Mouse (Mus musculus) kidney, embryonic 14.5 days (tissue): ENCODE results near the gene Gm28230. TPM values are rescaled to one million over a fixed set of nuclear protein-coding genes. Genes with fewer than 3 reads are reported as not detected.

Experiments
- ATAC-seq: fragments of 200-750 bp; cut with Nextera tagmentation; 2 replicates; pipeline ENCODE4 v1.8.0; 2017; ENCODE audit warnings: moderate number of reproducible peaks, mild to moderate bottlenecking, moderate TSS enrichment, moderate library complexity; ENCODE audit not compliant: low FRiP score, low TSS enrichment
- H3K27ac ChIP-seq: fragments of 300-500 bp; sonication (generic); 2 replicates; pipeline ENCODE4 v1.5.1; 2014; ENCODE audit warnings: low read depth, mild to moderate bottlenecking, low read length, moderate library complexity, mixed read lengths
- H3K27me3 ChIP-seq: fragments of 300-500 bp; sonication (generic); 2 replicates; pipeline ENCODE4 v1.6.1; 2014; ENCODE audit warnings: mild to moderate bottlenecking, low read length; ENCODE audit not compliant: control insufficient read depth, insufficient read depth
- H3K36me3 ChIP-seq: fragments of 300-500 bp; sonication (generic); 2 replicates; pipeline ENCODE4 v1.6.1; 2014; ENCODE audit warnings: low read length, mixed read lengths; ENCODE audit not compliant: control insufficient read depth, insufficient read depth
- H3K4me1 ChIP-seq: fragments of 300-500 bp; sonication (generic); 2 replicates; pipeline ENCODE4 v1.6.1; 2014; ENCODE audit warnings: low read length, mixed read lengths; ENCODE audit not compliant: control insufficient read depth, insufficient read depth
- H3K4me2 ChIP-seq: fragments of 300-500 bp; sonication (generic); replicated peaks from 2 replicates; pipeline ENCODE4 v1.6.1; 2014; ENCODE audit warnings: low read depth, mild to moderate bottlenecking, low read length
- H3K4me3 ChIP-seq: fragments of 300-500 bp; sonication (generic); 2 replicates; pipeline ENCODE4 v1.5.1; 2014; ENCODE audit warnings: mild to moderate bottlenecking, low read length
- H3K9ac ChIP-seq: fragments of 300-500 bp; sonication (generic); 2 replicates; pipeline ENCODE4 v1.6.1; 2014; ENCODE audit warnings: low read depth, mild to moderate bottlenecking, low read length, moderate library complexity
- H3K9me3 ChIP-seq: fragments of 300-500 bp; sonication (generic); 2 replicates; pipeline ENCODE4 v1.6.1; 2016; ENCODE audit warnings: low read length; ENCODE audit not compliant: control insufficient read depth
- WGBS: fragments of 180-500 bp; shearing (Covaris S2); extraction: QIAGEN DNeasy Blood & Tissue Kit; methylation state at CpG from one replicate; pipeline ENCODE4 v1.1.7; 2014; 5-methylcytosine and 5-hydroxymethylcytosine counted together
- polyA plus RNA-seq: library from polyadenylated mRNA; unstranded; fragments of >200 nt; fragmentation: Nextera tagmentation; extraction: Ambion mirVana; gene quantifications from 2 replicates; pipeline ENCODE4 v1.2.1, GENCODE M21; 2014

Gene Gm28230
- polyA plus RNA-seq, 1 experiment from 2014 or later: 2.3 TPM

DNA sequence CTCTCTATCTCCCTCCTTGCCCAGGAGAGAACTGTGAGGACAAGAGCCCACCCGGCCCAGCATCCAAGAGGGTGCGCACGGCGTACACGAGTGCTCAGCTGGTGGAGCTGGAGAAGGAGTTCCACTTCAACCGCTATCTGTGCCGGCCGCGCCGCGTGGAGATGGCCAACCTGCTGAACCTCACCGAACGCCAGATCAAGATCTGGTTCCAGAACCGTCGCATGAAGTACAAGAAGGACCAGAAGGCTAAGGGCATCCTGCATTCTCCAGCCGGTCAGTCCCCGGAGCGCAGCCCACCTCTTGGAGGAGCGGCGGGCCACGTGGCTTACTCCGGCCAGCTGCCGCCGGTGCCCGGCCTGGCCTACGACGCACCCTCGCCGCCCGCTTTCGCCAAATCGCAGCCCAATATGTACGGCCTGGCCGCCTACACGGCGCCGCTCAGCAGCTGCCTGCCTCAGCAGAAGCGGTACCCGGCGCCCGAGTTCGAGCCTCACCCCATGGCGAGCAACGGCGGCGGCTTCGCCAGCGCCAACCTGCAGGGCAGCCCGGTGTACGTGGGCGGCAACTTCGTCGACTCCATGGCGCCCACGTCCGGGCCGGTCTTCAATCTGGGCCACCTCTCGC is 19.9 kb downstream of the Gm28230 start:
- Histone ChIP-seq H3K9ac (peak overlapping the region; percentile 62), H3K4me3 (peak overlapping the region; percentile 35), H3K4me2 (peak overlapping the region; percentile 51), H3K4me1 (peaks cover 45% of the 10 kb centered on the region), H3K27ac (peak overlapping the region; percentile 59; the same call in 1 of the 2 replicates), H3K9me3 (no peaks in the 10 kb centered on the region), H3K36me3 (no peaks in the 10 kb centered on the region; the same call in 1 of the 2 replicates), H3K27me3 (peaks cover 2% of the 10 kb centered on the region; the same call in 1 of the 2 replicates)
- ATAC-seq: no peak
- WGBS: 10% methylated on average over 58 of the region's 58 CpGs

DNA sequence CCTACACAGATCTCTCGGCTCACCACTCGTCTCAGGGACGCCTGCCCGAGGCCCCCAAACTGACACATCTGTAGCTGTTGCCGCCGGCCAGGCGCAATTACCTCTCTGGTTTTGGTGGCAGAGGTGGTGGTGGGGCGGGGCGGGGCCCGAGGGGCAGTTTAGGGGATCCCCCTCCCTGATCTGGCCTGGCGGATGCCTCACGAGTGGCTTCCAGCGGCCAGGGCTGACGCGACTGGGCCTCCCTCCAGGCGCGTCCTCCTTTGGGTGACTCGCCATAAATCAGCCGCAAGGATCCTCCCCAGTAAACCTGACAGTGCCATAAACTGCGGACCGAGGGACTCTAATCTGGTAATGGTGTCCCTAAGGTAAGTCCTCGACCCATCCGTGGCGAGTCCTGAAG is 20.5 kb downstream of the Gm28230 start:
- WGBS: 8% methylated on average over 24 of the region's 24 CpGs
- no peak for ATAC-seq
- no peaks in the 10 kb centered on the region; the same call in 1 of the 2 replicates for H3K36me3 ChIP-seq
- H3K4me1 ChIP-seq: peaks cover 45% of the 10 kb centered on the region
- H3K9ac ChIP-seq: peak overlapping the region; percentile 62
- H3K4me3 ChIP-seq: peak overlapping the region; percentile 35
- H3K27me3 ChIP-seq: peaks cover 7% of the 10 kb centered on the region; the same call in 1 of the 2 replicates
- H3K27ac ChIP-seq: peak overlapping the region; percentile 59
- H3K9me3 ChIP-seq: no peaks in the 10 kb centered on the region
- peak overlapping the region; percentile 51 for H3K4me2 ChIP-seq

DNA sequence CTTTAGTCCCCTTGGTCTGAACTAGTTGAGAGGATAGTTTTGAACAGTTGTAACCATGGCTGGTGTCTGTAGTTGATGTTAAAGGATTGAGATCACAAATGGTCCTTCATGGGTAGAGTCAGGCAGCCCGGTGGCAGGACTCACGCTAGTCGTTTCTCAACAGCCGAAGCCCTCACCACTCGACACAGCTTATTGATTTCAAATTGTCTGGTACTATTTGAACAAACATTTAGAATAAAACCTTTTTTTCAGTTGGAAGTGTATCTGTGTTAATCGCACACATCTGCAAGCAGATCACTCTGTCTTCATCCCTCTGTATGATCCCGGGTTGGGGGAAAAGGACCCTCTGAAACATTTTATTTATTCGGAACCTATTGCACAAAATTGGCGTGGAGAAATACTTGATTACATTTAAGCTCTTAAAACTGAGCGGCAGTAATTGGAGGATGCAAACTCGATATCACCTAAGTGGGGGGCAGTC is 21.2 kb downstream of the Gm28230 start:
- Histone ChIP-seq H3K4me2 (peak overlapping the region; percentile 51), H3K4me3 (peak overlapping the region; percentile 35; the same call in 1 of the 2 replicates), H3K36me3 (no peaks in the 10 kb centered on the region; the same call in 1 of the 2 replicates), H3K9me3 (no peaks in the 10 kb centered on the region), H3K27ac (peak overlapping the region; percentile 90), H3K4me1 (peaks cover 45% of the 10 kb centered on the region), H3K9ac (peak overlapping the region; percentile 62; the same call in 1 of the 2 replicates), H3K27me3 (peaks cover 7% of the 10 kb centered on the region; the same call in 1 of the 2 replicates)
- WGBS: 37% methylated on average over 11 of the region's 11 CpGs
- ATAC-seq: no peak

DNA sequence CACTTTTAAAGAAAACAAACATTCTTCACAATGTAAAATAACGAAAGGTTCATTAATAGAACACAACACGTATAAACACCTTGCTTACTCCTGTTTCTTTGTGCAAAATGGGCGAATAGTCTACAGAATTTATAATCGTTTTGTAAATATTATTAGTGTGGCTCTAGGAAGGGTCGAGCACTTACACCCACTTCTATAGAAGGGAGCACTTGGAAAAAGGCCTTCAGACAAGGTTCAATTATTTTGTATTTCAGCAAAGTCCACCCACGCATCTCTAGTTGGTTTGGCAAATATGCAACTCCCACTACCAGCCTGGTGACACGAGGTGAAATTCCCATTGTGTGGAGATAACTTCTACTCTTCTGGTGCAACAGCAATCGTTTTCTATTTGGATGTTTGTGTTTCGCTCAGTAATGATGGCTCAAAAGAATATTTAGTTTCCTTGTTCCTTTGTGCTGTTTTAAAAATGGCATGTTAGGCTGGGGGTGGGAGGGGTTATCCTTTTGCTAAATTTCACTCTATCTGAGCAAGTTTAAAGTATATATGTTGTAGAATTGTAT is 22.0 kb downstream of the Gm28230 start:
- no peaks in the 10 kb centered on the region; the same call in 1 of the 2 replicates for H3K36me3 ChIP-seq
- peaks cover 7% of the 10 kb centered on the region; the same call in 1 of the 2 replicates for H3K27me3 ChIP-seq
- ATAC-seq: no peak
- H3K9ac ChIP-seq: peak overlapping the region; percentile 14; the same call in 1 of the 2 replicates
- peaks cover 51% of the 10 kb centered on the region for H3K4me1 ChIP-seq
- H3K4me3 ChIP-seq: peak overlapping the region; percentile 39; the same call in 1 of the 2 replicates
- no peaks in the 10 kb centered on the region for H3K9me3 ChIP-seq
- H3K27ac ChIP-seq: peak overlapping the region; percentile 90
- H3K4me2 ChIP-seq: peak overlapping the region; percentile 73
- 24% methylated on average over 9 of the region's 9 CpGs for WGBS

- WGBS: under 1% methylated on average over 47 of the region's 47 CpGs
These were observed 23.0 kb downstream of the Gm28230 start for GRCm38 (mm10) chr2:74749337-74750121.

GRCm38 (mm10) chr2:74750731-74751250 is 24.3 kb downstream of the Gm28230 start:
- Histone ChIP-seq H3K4me3 (no peak overlapping the region), H3K4me2 (no peak overlapping the region; the same call in 1 of the 2 replicates), H3K4me1 (peaks cover 47% of the 10 kb centered on the region), H3K27me3 (peaks cover 7% of the 10 kb centered on the region; the same call in 1 of the 2 replicates), H3K9me3 (no peaks in the 10 kb centered on the region), H3K27ac (no peak overlapping the region), H3K9ac (no peak overlapping the region), H3K36me3 (no peaks in the 10 kb centered on the region)
- 46% methylated on average over 5 of the region's 5 CpGs for WGBS
- ATAC-seq: no peak

More at GRCm38 (mm10) chr2:74749337-74750121, 23.0 kb downstream of the Gm28230 start:
- Histone ChIP-seq H3K4me1 (peaks cover 55% of the 10 kb centered on the region), H3K9me3 (no peaks in the 10 kb centered on the region), H3K36me3 (no peaks in the 10 kb centered on the region), H3K27me3 (peaks cover 7% of the 10 kb centered on the region; the same call in 1 of the 2 replicates), H3K9ac (peak overlapping the region; percentile 60), H3K4me2 (peak overlapping the region; percentile 73), H3K27ac (peak overlapping the region; percentile 90), H3K4me3 (peak overlapping the region; percentile 39)
- peak; percentile 82 for ATAC-seq

DNA sequence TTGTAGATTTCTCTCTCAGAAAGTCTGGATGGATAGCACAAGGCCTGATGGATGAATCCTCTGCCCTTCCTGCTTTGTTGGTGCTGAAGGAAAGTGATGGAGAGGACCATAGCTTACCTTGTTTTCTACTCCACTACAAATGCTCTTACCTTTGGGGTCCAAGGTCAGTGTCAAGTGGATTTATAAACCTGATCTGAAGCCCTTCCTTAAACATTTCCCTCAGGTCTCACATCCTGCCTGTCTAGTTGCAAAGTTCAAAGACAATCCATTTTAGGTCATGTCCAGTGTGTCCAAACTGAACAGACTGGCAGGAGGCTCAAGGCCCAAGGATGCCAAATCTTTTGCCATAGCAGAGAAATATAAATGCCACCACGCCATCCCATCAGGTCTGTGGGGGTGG is 25.3 kb downstream of the Gm28230 start:
- no peak for ATAC-seq
- Histone ChIP-seq H3K36me3 (no peaks in the 10 kb centered on the region), H3K4me3 (no peak overlapping the region), H3K9ac (no peak overlapping the region), H3K9me3 (0 out of 2 replicates have a peak, but pooled peaks cover 4% of the 10 kb centered on the region), H3K4me1 (peaks cover 37% of the 10 kb centered on the region), H3K27me3 (peaks cover 7% of the 10 kb centered on the region; the same call in 1 of the 2 replicates), H3K27ac (no peak overlapping the region), H3K4me2 (no peak overlapping the region)
- 97% methylated on average over 1 of the region's 1 CpGs for WGBS

GRCm38 (mm10) chr2:74752431-74753174 is 26.1 kb downstream of the Gm28230 start:
- H3K9me3 ChIP-seq: 0 out of 2 replicates have a peak, but pooled peaks cover 4% of the 10 kb centered on the region
- H3K4me1 ChIP-seq: peaks cover 30% of the 10 kb centered on the region
- peak overlapping the region; percentile 20; the same call in 1 of the 2 replicates for H3K27ac ChIP-seq
- H3K4me3 ChIP-seq: peak overlapping the region; percentile 40
- WGBS: 4% methylated on average over 45 of the region's 45 CpGs
- peak overlapping the region; percentile 51 for H3K9ac ChIP-seq
- H3K36me3 ChIP-seq: no peaks in the 10 kb centered on the region
- H3K4me2 ChIP-seq: peak overlapping the region; percentile 69
- H3K27me3 ChIP-seq: peaks cover 7% of the 10 kb centered on the region; the same call in 1 of the 2 replicates
- peak; percentile 57 for ATAC-seq
